Mouse (Mus musculus): Measurements from ENCODE around the gene Zfp318.
A peak's percentile ranks its signal among the peaks of the same experiment; 100 is the strongest.

The Zfp318 gene

GRCm38 (mm10) chr17:46383294-46384060 is at the start of gene Zfp318:
Gene Zfp318, plus strand, starts transcription at chr17:46383731.
- DNase-seq = peak; percentile 97

GRCm38 (mm10) chr17:46336475-46336874 is 47.1 kb upstream of the Zfp318 start:
- no peak for DNase-seq

- DNase-seq = no peak
Measured at GRCm38 (mm10) chr17:46341208-46341607, 42.3 kb upstream of the Zfp318 start.

DNA sequence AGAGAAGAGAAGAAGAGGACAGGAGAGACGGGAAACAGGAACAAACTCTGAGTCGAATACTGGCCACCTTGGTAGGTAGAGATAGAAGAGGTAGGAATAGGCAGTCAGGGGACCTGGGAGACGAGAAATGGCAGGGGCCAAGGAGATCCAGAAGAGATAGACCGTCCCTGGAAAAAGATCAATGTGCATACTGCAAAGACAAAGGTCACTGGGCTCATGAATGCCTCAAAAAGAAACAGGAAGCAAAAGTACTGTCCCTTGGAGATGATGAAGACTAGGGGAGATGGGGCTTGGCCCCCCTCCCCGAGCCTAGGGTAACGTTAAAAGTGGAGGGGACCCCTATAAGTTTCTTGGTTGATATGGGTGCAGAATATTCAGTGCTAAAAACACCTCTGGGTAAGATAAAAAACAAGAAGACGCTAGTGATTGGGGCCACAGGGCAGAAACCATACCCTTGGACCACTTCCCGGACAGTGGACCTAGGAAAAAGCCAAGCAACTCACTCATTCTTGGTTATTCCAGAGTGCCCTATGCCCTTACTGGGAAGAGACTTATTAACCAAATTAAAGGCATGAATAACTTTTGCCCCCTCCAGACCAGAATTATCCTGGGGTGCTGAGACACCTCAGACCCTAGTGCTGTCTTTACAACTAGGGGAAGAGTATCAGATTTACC is 32.4 kb upstream of the Zfp318 start:
- DNase-seq = no peak

DNA sequence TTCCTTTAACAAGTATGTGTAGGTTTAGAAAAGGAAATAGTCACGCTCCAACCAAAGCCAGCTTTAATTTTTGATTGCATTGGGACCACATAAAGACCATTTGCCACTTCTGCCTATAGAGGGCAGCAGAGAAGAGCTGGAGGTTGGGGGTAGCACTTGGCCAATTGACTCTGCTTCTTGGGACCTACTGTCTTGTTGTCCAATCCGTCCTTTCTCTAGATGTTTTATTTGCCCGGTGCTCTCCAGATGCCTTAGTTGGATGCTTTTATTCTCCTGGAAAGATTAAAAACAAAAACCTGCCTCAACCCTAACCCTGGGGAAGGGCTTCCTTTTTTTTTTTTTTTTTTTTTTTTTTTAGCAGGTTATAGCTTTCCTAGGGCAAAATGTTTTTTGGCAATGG is 11.7 kb upstream of the Zfp318 start:
- no peak for DNase-seq

DNA sequence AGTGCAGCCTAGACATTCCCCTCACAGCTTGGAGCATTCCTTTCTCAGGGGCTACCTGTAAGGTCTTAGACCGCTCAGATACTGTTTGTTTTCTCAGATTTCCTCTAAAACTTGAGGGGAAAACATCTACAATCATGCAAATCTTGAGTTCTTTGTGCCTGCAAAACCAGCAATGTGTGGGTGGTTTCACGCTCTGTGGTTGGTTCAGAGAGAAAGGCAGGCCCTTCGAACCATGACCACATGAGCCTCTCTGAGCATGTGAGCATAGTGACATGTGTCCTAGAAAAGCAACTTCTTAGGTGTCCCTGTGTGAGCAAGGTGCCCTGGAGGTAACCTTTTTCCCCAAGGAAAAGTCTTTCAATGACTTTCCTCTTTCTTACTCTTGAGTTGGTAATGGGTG is 5.0 kb upstream of the Zfp318 start:
- no peak for DNase-seq

- peak; percentile 32 for DNase-seq
Measured at GRCm38 (mm10) chr17:46384061-46384801, 700 bp downstream of the Zfp318 start.

GRCm38 (mm10) chr17:46388200-46388599 is 4.7 kb downstream of the Zfp318 start:
- DNase-seq = no peak

- no peak for DNase-seq
Measured at GRCm38 (mm10) chr17:46393012-46393411, 9.5 kb downstream of the Zfp318 start.

DNA sequence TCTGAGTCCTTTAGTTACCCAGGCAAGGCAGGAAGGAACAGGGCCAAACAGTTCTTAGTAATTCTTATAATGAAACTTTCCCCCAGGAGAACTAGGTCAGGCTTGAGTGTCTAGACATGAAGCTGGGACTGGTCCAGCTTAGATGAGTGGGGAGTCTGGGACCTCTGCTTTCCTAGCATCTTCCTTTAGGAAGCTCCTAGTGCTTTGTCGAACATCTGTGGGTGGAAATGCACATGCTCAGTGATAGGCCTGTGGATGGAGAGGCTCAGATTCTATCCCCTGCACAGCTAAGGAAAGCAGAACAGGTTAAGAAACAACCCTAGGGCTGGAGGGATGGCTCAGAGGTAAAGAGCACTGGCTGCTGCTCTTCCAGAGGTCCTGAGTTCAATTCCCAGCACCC is 11.1 kb downstream of the Zfp318 start:
- no peak for DNase-seq

- no peak for DNase-seq
Measured at GRCm38 (mm10) chr17:46408478-46408877, 24.9 kb downstream of the Zfp318 start.

- DNase-seq = no peak
Measured at GRCm38 (mm10) chr17:46418628-46419027, 35.1 kb downstream of the Zfp318 start.

- DNase-seq = no peak
Measured at GRCm38 (mm10) chr17:46419717-46420116, 36.2 kb downstream of the Zfp318 start.

DNA sequence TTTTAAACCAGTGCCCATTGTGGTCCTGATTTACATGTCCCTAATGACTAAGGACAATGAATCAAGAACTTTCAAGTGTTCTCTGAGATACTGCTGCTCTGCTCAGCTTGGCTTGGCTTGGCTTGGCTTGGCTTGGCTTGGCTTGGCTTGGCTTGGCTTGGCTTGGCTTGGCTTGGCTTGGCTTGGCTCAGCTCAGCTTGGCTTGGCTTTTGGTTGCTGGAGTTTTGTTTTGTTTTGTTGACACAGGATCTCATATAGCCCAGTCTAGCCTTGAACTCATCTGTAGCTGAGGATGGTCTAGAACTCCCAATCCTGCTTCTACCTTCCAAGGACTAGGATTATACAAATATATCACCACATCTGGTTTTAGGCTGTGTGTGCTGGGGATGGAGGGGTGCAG is 43.0 kb downstream of the Zfp318 start:
- DNase-seq = no peak

GRCm38 (mm10) chr17:46428761-46429414 is 45.4 kb downstream of the Zfp318 start, which contains the start of gene Crip3:
Gene Crip3, plus strand, starts transcription at chr17:46428926.
- no peak for DNase-seq

GRCm38 (mm10) chr17:46433627-46434026 is 50.1 kb downstream of the Zfp318 start:
- DNase-seq = no peak

- DNase-seq = peak; percentile 51
Measured at GRCm38 (mm10) chr17:46436672-46437366, 53.3 kb downstream of the Zfp318 start.

DNA sequence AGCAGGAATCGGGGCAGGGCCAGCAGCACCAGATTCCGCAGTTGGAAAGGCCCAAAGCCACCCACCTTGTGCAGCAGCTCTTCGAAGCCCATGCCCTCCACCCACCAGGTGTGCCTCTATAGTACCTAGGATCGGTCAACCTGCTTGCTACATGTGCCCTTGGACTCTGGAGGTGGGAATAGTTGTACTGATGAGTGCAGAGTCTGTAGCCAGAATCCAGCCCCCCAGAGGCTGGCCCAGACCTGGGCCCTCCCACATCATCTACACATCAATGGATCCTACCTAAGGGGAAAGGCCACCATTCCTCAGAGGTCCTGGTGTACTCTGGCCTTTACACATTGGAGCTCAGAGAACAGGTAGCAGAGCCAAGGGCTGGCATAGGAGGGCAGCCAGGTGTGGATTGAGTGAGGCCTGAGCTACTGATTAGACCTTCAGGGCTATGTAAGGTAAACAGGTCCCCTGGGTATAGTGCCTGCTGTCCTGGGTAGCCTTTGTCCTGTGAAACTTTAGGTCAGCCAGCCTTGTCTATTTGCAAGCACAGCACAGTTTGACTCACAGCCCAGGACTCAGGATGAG is 54.9 kb downstream of the Zfp318 start, which contains the start of gene Slc22a7:
Slc22a7 (minus strand) TSS at position 160 of the 576 bp plus-strand sequence.
- no peak for DNase-seq

- no peak for DNase-seq
Measured at GRCm38 (mm10) chr17:46439176-46439575, 55.6 kb downstream of the Zfp318 start.

GRCm38 (mm10) chr17:46444839-46445579 is 61.5 kb downstream of the Zfp318 start:
- no peak for DNase-seq

DNA sequence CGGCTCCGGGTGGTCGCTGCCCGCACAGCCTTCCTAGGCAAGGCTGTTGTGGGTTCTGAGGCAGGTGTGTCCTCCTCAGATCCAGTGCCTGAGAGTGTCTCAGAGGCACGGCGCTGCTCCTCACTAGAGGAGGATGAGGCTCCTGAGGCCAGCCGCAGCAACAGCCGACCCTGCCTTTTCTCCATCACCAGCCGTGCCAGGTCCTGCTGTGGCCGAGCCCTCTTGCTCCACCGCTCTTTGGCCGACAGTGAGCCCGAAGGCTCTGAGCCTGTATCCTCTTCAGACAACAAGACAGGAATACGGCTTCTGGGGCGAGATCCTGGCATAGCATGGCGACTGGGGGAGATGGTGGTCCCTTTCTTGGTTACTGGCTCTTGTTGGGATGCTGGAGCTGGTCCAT is 62.7 kb downstream of the Zfp318 start:
- no peak for DNase-seq

All from cerebellum, adult 8-10 months (tissue).